Mouse (Mus musculus): ENCODE measurements around the gene Unc5b.

The Unc5b gene

DNA sequence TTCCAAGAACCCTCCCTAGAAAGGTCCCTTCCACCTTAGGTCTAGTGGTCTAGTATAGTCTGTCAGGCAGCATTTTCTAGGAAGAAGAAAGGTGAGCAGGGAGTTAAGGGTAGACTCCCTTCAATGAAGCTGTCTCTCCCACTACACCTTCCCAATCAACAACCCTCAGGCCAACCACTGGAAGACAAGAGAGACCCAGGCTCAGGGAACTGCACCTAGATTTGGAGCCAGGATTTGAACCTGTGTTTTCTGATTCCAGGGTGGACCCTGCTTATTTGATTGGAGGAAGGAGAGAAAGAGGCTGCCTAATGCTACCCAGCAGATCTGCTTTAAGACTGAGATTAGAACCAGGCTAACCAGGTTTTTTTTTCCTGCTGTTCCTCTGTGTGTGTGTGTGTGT is 10.1 kb downstream of the Unc5b start:
- no peak for DNase-seq (ENCODE audit: low read depth)

DNA sequence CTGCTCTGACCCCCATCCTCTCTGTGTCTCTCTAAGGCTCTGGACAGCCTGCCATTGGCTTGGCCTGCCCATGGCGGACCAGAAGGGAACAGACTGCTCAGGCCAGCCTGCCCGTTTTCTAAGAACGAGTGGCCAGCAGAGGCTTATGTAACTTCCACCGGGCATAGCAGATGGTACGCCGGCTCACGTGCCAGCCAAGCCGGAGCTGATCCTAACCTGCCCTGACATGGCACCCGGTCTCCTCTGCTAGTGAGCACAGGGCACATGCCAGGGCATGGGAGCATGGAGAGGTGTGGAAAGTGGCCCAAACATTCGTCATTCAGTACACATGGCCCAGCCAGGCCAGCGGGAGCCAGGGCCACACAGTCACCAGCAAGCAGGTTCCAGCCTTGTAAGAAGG is 10.8 kb downstream of the Unc5b start:
- no peak for DNase-seq (ENCODE audit: low read depth)

DNA sequence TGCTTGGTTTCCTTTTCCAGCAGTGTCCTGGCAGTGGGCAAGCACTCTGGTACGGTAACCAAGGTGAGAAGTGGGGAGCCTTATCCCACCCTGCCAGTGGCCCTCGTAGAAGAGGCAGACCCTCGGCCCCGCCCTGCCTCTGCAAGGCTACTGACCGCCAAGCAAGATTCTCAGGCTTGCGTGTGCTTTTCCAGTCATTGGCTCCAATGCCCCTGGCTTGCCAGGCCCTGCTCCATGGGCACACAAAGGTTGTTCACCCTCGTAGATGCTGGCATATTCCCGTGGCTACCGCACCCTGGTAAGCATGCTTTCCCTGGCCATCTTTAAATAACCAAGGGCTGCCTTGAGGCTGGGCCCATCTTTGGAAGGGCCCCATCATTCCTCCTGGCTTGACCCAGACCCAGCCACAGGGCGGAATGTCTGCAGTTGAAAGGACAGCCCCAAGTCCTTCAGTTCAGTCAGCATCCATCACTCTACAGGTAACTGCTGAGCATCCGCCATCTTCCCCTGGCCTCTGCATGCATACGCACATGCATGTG is 11.7 kb downstream of the Unc5b start:
- DNase-seq (ENCODE audit: low read depth) = no peak

DNA sequence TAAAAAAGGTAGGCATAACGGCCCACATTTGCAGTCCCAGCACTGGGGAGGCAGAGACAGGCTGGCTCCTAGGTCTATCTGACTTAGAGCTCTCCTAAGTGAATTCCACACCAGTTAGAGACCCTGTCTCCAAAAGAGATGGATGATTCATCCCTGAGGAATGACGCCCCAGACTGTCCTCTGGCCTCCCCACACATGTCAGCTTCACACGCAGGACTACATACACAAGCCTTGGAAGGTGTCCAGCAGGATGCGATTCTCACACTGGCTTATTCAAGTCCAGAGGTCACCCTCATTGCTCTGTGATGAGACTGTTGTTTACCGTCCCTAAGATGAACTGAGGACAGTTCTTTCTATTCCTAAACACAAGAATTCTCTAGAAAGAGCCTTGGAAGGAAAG is 12.2 kb downstream of the Unc5b start:
- DNase-seq (ENCODE audit: low read depth) = no peak

DNA sequence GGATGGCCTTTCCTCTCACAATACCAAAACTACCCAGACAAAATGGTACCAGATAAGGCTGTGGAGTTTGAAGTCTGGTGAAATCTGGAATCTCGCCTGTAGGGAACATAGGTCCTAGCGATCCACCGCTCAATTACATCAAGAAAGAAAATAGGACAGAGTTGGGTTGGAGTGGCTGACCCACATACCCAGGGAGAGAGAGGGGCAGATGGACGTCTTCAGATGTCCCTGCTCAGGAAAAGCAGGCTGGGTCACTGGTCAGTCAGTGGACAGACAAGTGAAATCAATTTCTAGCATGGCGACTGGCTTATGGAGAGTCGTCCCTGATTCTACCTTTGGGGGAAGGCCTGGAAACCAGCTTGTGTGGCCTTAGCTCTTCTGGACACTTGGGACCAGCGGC is 12.7 kb downstream of the Unc5b start:
- DNase-seq (ENCODE audit: low read depth) = no peak

DNA sequence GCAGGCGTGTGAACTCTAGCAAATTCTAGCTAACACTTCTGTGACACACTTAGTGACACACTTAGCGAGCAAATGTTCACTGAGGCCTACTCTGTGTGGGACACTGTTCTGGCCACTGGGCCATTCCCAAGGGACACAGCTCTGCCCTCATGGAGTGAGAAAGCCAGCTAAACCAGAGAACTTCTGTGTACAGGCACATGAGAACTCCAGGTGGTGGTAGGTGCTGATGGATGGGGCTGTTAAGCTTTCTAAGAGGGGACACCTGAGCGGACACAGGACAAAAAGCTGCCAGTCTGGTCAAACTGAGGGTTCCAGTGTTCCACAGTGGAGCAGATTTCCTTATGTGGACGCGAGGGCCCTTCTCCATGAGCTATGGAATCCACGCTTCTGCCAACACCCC is 13.5 kb downstream of the Unc5b start:
- DNase-seq (ENCODE audit: low read depth) = no peak

DNA sequence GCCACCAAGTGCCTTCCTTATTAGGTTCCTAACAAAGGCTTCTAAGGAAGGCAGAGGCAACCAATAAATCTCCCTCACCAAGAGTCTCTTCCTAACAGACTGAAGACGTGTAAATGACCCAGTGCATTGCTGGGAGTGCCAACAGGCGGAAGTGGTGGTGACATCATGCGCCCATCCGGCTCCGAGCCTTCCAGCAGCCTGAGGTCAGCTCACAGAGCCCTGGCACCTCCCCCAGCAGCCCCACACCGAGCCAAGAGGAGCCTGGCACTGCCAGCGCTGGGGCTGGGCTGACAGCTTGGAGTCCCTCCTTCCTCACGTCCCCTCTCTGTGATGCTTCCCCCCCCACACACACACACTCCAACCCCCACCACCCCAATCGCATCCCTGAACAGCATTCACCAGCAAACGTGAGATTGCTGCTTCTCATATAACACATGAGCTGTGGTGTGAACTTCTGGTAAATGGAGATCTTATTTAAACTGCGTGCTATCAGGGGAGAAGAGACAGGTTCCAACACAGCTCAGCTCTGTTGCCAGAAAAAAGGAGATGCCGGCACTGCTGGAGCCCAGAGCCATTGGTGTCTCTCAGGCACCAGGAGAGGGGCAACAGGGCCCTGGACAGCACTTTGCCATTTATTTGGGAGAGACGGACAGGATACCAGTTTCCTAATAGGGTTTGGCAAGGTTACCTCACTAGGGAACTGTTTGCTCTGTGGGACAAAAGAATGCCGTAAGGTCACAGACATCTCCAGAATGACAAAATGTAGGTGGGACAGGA is 14.3 kb downstream of the Unc5b start:
- DNase-seq (ENCODE audit: low read depth) = no peak

DNA sequence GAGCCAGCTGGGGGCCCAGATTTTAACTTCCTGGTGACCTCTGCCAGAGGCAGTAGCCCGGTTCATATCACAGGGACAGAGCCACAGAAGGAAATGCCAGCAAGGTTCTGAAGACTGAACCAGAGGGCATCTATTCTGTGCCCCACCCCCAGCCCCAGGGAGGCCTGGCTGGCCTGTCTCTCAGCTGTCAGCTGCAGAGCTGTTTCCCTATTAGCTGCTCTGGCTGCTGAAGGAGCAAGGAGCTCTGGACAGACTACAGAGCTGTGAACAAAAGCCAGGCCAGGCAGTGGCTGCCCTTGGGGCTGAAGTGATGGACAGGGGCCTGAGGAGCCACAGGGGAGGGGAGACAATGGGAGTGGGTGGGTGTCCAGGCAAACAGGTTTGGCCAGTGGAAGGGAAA is 15.5 kb downstream of the Unc5b start:
- DNase-seq (ENCODE audit: low read depth) = no peak

DNA sequence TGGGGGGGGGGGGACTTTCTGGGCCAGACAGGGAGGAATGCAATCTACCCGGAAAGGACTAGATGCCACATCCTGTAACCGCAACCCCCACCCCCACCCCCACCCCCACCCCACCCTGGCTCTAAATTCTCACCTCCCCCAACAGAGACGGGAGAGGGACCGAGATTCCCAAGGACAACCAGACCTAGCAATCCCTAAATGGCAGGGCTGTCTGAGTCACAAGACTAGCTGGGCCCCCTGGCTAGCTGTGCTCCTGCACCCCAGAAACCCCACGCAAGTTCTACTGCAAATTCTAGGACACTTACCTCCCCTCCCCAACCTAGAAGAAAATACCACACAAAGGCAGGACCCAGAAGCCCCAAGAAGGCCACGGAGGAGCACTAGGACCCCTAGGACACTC is 16.3 kb downstream of the Unc5b start:
- no peak for DNase-seq (ENCODE audit: low read depth)

DNA sequence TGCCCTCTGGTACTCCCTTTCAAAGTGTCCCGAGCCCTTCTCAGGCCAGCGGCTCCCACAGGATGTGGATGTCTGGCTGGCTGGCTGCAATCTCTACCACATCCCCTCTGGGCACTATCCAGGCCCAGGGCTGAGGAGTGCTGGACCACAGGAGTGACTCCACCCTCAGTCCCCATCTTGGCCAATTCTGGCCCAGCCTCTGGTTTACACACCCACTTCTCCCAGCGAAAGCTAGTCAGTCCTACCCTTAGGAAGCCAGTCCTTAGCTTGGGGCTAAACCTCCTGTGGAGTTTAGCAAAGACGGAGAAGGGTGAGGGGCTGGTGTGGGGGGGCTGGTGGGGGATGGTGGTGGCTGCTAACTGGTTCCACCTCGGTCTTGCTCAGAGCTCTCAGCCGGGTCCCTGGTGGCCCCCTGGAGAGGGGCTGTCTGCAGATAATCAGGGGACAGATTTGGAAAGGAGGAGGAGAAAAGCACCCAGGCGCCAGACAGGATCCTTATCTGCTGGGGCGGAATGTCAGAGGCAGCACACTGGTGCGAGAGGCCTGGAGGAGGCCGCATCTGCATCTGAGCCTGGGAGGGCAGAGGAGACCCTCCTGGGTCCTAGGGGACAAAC is 16.8 kb downstream of the Unc5b start:
- DNase-seq (ENCODE audit: low read depth) = no peak

DNA sequence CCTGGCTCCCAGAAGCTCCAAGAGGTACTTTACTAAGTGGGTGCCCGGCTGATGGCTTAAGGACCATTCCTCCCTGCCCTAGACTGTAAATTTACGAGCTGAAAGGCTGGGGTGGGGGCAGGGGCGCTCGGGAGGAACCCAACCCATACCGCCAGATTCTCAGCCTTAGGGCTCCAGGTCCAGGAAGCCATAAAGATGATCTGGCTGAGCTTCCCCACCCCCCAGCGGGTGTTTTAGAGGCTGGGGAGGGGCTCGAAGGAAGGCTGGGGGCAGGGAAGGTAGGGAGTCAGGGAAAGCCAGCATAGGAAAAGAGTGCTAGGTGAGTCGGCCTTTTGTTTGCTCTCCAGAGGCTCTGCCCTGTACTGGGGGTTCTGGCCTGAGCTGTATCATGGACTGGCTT is 17.8 kb downstream of the Unc5b start:
- DNase-seq (ENCODE audit: low read depth) = no peak

DNA sequence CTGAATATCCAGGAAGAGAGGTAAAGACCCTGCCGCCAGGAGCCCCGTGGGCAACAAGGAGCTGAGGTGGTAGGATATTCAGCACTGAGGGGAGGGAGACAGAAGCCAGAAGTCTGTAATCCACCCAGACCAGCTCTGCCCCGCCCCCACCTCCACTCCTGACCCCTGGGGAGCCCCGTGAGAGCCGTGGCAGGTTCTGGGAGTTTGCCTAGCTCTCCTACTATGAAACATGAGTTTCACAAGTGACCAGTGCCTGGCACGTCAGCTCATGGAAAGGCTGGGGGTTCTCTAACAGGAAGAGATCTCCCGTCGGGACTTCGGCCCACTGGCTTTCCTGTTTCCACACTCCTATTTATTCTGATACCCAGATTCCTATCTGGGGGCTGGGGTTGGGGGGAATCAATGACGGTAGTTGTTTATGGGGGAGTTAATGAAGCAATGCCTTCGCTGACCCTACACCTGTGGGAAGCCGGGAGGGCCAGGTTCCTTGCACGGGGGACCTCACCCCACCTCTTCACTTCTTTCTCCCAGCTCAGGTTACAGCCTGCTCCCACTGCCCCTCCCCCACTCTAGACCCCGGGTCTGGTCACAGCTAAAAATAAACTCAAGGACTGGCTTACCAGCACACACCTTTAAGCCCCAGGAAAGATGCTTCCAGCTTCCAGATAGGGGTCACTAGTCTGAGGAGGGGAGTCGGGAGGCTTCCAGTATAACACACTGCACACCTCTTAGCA is 19.4 kb downstream of the Unc5b start:
- DNase-seq (ENCODE audit: low read depth) = no peak

DNA sequence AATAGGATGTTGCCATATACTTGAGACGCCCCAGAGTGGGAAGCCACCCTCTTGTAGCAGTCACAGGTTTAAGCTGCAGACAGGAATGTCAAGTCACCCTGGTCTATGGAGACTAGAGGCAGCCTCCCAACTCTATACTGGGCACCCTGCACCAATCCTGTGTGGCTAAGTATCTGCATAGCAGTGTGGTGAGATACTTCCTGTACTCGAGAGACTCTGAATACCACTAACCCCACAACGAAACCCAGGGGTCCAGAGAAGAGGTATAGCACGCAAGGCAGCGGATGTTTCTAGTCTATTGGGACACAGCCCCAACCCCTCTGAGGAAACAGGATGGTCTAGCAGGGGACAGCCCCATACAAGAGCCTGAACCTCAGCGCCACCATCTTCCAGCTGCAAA is 22.9 kb downstream of the Unc5b start:
- DNase-seq (ENCODE audit: low read depth) = no peak

DNA sequence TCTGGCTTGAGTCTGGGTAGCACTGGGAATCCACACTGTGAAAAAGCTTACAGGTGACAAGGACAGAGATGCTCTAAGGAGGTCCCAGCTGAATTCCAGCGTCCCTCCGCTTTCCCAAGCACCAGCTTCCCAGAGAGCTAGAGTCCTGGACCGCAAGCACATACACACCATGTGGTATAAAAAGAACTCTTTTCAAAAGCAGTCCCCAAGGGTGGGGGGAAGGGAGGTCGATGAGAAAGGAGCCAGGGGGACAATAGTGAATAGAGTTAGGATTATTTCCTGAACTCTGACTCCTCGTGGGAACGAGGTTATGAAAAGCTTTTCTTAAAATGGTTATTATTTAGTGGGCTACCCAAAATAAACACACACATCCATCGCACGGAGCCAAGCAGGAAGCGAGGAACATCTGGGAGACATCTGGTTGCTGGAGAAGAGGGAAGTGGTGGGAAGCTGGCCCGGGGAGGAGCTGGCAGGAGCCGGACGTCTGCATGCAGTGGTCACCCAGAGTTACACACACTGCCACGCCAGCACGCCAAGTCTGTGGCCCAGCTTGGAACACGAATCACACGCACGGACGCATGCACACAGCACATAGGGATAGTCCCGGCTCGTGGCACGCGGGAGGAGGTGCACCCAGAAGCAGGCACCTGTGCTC is 23.7 kb downstream of the Unc5b start:
- DNase-seq (ENCODE audit: low read depth) = no peak

DNA sequence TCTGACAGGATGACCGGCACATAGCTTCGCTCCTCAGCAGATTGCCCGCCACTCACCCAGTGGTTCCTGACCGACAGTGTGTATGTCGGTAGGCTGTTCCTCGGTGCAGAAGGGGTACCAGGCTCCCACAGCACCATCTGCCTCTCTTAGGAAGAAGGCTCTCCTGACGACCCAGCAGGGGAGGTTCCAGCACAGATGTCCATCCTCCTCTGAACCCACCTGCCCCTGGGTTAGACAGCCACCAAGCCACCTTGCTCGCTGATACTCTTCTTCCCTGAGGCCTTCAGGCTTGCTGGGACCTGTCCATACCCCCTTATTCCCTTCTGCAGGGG is 25.2 kb downstream of the Unc5b start:
- no peak for DNase-seq (ENCODE audit: low read depth)

DNA sequence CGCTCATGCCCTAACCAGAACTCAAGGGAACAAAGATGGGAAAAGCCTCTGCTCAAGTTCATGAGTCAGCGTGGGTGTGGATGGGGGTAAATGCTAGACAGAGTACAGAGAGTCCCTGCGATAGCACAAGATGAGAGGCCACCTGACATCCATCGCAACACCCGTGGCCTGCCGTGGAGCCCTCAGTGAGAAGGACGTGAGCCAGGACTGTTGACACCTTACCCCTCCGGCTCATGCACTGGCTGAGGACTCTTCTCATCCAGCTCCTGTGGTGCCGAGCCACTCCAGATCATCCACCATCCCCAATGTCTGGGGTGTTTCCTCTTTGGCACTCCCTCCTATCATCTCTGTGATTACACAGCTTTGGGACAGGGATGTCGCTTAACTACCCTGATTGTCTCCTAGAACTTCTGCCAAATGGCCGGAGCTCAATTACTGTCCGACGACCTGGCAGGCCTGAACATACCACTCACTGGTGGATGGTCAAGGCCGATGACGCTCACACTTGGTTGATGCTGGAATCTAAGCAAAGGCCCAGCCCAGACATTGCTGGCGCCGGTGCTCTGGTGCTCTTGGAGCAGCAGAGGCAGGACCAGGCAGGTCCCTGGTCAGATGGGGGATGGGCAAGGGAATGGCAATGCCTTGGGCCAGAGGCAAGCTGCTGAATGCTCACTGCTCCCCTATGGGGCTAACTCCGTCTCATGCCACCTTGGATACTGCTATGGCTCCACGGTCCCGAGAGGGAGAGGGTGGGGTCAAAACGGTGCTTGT is 25.8 kb downstream of the Unc5b start:
- DNase-seq (ENCODE audit: low read depth) = no peak

DNA sequence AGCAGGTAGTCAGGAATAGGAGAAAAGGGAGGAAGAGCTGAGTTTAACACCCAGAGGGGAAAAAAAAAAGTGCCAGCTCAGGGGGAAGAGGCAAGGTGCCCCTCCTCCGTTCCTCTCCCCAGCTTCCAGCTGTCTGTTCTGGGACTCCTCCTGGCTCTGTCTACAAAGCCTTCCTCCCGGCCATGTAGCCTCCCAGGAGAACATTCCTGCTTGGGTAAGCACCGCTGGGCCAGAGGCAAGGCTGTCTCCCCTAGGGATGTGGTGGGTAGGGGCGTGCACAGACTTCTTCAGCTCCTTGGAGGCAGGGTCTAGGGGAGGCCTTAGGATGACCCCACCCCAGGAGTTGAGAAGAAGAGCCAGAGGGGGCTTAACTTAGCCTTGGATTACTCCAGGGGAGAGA is 26.5 kb downstream of the Unc5b start:
- DNase-seq (ENCODE audit: low read depth) = no peak

DNA sequence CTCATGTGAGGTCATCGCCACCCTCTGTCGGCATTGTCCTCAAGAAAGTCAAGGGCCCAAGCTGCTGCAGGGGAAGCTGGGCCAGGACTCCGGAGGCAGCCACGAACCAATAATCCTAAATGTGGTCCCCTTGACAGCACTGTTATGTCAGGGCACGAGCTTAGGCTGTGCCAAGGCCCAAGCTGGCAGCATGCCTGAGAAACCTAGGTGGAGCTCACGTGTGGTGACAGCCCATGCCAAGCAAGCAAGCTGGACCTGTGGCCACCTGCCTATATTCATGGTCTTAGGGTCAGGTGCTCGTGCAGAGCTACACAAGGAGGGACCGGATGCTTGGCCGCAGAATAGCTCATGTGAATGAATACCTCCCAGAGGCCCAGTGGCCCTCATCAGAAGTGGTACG is 27.4 kb downstream of the Unc5b start:
- no peak for DNase-seq (ENCODE audit: low read depth)

DNA sequence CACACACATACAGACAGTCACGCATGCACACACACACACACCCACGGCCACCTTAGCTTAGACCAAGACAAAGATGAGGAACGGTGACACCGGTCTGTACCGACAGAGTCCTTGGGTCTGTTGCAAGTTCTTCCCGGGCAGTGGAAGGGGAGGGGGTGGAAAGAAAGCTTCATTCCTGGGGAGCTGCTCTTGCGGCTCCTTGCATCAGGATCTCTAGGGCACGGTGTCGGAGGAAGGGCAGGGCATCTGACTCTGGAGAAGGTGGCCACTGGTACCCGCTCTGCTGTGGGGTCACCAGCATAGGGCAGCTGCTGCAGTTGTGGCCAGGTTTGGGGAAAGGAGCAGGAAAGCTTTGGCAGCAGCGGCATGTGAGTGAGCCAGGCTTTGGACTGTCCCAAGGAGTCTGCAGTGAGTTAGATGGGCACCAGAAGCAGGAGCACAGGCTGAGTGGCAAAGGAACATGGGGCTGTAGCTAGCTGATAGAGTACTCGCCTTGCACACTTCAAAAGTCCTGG is 29.4 kb downstream of the Unc5b start:
- no peak for DNase-seq (ENCODE audit: low read depth)

DNA sequence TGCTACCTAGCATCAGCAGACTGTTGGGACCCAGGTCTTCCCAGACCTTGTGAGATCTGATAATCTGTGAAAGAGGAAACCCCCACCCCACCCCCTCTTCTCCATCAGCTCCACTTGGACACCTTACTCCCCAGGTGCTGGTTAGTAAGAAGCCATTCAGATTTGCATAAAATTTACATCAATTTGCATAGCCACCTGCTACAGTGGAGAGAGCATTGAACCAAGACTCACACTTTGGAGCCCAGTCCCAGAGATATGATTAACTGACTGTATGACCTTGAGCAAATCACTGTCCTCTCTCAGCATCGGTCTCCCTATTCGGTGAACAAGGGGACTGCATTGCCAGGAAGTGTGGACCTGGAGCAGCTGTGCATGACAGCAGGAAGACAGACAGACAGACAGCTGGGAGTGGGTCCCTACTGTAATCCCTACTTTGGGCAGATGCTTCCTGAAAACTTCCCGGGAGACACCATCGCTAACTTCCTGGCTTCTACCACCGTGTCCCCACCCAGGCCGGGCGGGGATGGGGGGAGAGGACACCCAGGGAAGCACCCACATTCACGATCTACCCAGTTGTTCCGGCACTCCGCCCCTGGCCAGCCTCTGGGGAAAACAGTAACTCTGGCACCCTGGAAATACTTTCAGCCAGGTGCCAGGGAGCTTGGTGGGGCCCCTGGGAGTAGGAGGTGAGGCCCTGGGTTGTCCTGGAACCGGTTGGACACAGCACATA is 30.0 kb downstream of the Unc5b start:
- DNase-seq (ENCODE audit: low read depth) = no peak
